15 mouse cellular contexts compared by ENCODE assay signal in genomic region chr9:110568309-110568708, GRCm38 (mm10). TPM values are rescaled to one million over a fixed set of nuclear protein-coding genes. Genes with fewer than 3 reads are reported as not detected.
DNase-seq lines count a peak whose midpoint lies in the region; ATAC-seq and TF ChIP-seq lines count a peak whose summit lies in the region.
"Had no signal": no experiment of that assay in that cellular context is flagged by ENCODE, and none has a peak within 500 bp of the region (broad histone marks: within the 10 kb centered on the region; RNA-seq: fewer than 3 reads in every experiment).

No protein-coding gene starts in this region.

- no peaks in the 10 kb centered on the region for H3K27me3 ChIP-seq in intestine, postnatal 0 days (replicated peaks; ENCODE audit: control insufficient read depth, insufficient read depth, low read length)
- H3K27me3 ChIP-seq in intestine, embryonic 16.5 days (replicated peaks; ENCODE audit: control insufficient read depth, insufficient read depth, low read length): no peaks in the 10 kb centered on the region
- H3K27me3 ChIP-seq in thymus, adult 2 months (ENCODE audit: control insufficient read depth, insufficient read depth, low read length): no peaks in the 10 kb centered on the region
- H3K27me3 ChIP-seq: intestine, embryonic 15.5 days; liver, embryonic 12.5 days; stomach, embryonic 15.5 days had no signal

- peak; percentile 46 for TF ChIP-seq CTCF in intestine, postnatal 0 days (IDR thresholded peaks at IDR 0.05; ENCODE audit: low read depth)
- TF ChIP-seq CTCF in thymus, adult 2 months (IDR thresholded peaks at IDR 0.05; ENCODE audit: borderline replicate concordance, control insufficient read depth, extremely low read depth, insufficient read depth, low read length, poor library complexity): no peak

- no peak for ATAC-seq in intestine, postnatal 0 days
- no peak for ATAC-seq in intestine, embryonic 16.5 days
- ATAC-seq: intestine, embryonic 15.5 days; liver, embryonic 12.5 days had no signal

- TF ChIP-seq POLR2A in thymus, adult 2 months (IDR thresholded peaks at IDR 0.05; ENCODE audit: control insufficient read depth, extremely low read depth, insufficient read depth, low read length, poor library complexity): no peak

- H3K4me2 ChIP-seq in intestine, postnatal 0 days (replicated peaks; ENCODE audit: low read depth): no peak overlapping the region
- H3K4me2 ChIP-seq in intestine, embryonic 16.5 days (ENCODE audit: low read depth, low read length): no peak overlapping the region
- H3K4me2 ChIP-seq: intestine, embryonic 15.5 days; liver, embryonic 12.5 days; stomach, embryonic 15.5 days had no signal

- no peaks in the 10 kb centered on the region for H3K9me3 ChIP-seq in intestine, postnatal 0 days (ENCODE audit: control insufficient read depth)
- H3K9me3 ChIP-seq in intestine, embryonic 16.5 days (ENCODE audit: control insufficient read depth, low read length): no peaks in the 10 kb centered on the region
- H3K9me3 ChIP-seq: G1E; intestine, embryonic 15.5 days; liver, embryonic 12.5 days; stomach, embryonic 15.5 days had no signal

- H3K27ac ChIP-seq in intestine, postnatal 0 days (ENCODE audit: low read depth, low read length): no peak overlapping the region
- H3K27ac ChIP-seq in intestine, embryonic 16.5 days (ENCODE audit: low read length): no peak overlapping the region
- no peak overlapping the region for H3K27ac ChIP-seq in thymus, adult 2 months (ENCODE audit: control insufficient read depth, insufficient read depth, low read length)
- H3K27ac ChIP-seq: intestine, embryonic 15.5 days; liver, embryonic 12.5 days; stomach, embryonic 15.5 days had no signal

- H3K36me3 ChIP-seq in intestine, postnatal 0 days (ENCODE audit: control insufficient read depth, insufficient read depth): peaks cover 68% of the 10 kb centered on the region
- 0 out of 2 replicates have a peak, but pooled peaks cover 4% of the 10 kb centered on the region for H3K36me3 ChIP-seq in intestine, embryonic 16.5 days (ENCODE audit: control insufficient read depth, insufficient read depth, low read length)
- H3K36me3 ChIP-seq in thymus, adult 2 months (ENCODE audit: control insufficient read depth, insufficient read depth, low read length): peaks cover 87% of the 10 kb centered on the region

- peak; percentile 19 for DNase-seq in thymus, postnatal 0 days (ENCODE audit: low spot score)
- DNase-seq in thymus, adult 2 months: no peak
- peak; percentile 15 for DNase-seq in brain, adult 2 months (ENCODE audit: low read depth, low spot score)
- no peak for DNase-seq in cerebellum, adult 9-11 months
- no peak for DNase-seq in layer of hippocampus, adult 11-12 months (ENCODE audit: low spot score)
- DNase-seq: adrenal gland, adult 2 months; heart, adult 11 months; heart, postnatal 4 days; thymus, postnatal 4 days had no signal

- no peak overlapping the region for H3K4me3 ChIP-seq in intestine, postnatal 0 days (ENCODE audit: low read depth, low read length)
- no peak overlapping the region for H3K4me3 ChIP-seq in intestine, embryonic 16.5 days (ENCODE audit: low read length)
- no peak overlapping the region for H3K4me3 ChIP-seq in thymus, adult 2 months (ENCODE audit: control insufficient read depth, insufficient read depth, low read length)
- H3K4me3 ChIP-seq: intestine, embryonic 15.5 days; liver, embryonic 12.5 days; stomach, embryonic 15.5 days had no signal

- no peaks in the 10 kb centered on the region for H3K4me1 ChIP-seq in intestine, postnatal 0 days (replicated peaks; ENCODE audit: control insufficient read depth, insufficient read depth, low read length)
- H3K4me1 ChIP-seq in intestine, embryonic 16.5 days (ENCODE audit: control insufficient read depth, insufficient read depth, low read length): no peaks in the 10 kb centered on the region
- H3K4me1 ChIP-seq in thymus, adult 2 months (replicated peaks; ENCODE audit: control insufficient read depth, insufficient read depth, low read length): no peaks in the 10 kb centered on the region
- H3K4me1 ChIP-seq: intestine, embryonic 15.5 days; liver, embryonic 12.5 days; stomach, embryonic 15.5 days had no signal

- H3K9ac ChIP-seq in intestine, postnatal 0 days (ENCODE audit: low read depth, low read length): no peak overlapping the region
- no peak overlapping the region for H3K9ac ChIP-seq in intestine, embryonic 16.5 days (ENCODE audit: low read depth, low read length)
- H3K9ac ChIP-seq: intestine, embryonic 15.5 days; liver, embryonic 12.5 days; stomach, embryonic 15.5 days had no signal

RNA-seq across cellular contexts. Expression of gene Setd2, which starts 35.9 kb away (rescaled TPM):
- 12.4 and 15.7 TPM in 2 replicates for polyA plus RNA-seq in intestine, postnatal 0 days (2015; fragmentation: Nextera tagmentation; extraction: Ambion mirVana)
- 16.8 and 18.1 TPM in 2 replicates for polyA plus RNA-seq in intestine, embryonic 16.5 days (2015; fragmentation: Nextera tagmentation; extraction: Ambion mirVana)
- polyA plus RNA-seq in thymus, postnatal 0 days (2015; fragmentation: Nextera tagmentation; extraction: Ambion mirVana): 27.2 and 35.5 TPM in 2 replicates
- 78.1 and 85.6 TPM in 2 replicates for polyA plus RNA-seq in thymus, adult 2 months (2012; rRNA removed)

RNA-seq across cellular contexts. Expression of gene Nradd, which starts 55.9 kb away (rescaled TPM):
- polyA plus RNA-seq in intestine, postnatal 0 days (2015; fragmentation: Nextera tagmentation; extraction: Ambion mirVana): 39.4 and 41.8 TPM in 2 replicates
- 25.7 and 28.4 TPM in 2 replicates for polyA plus RNA-seq in intestine, embryonic 16.5 days (2015; fragmentation: Nextera tagmentation; extraction: Ambion mirVana)
- 4.3 and 5.3 TPM in 2 replicates for polyA plus RNA-seq in thymus, postnatal 0 days (2015; fragmentation: Nextera tagmentation; extraction: Ambion mirVana)
- 9.2 and 13.2 TPM in 2 replicates for polyA plus RNA-seq in thymus, adult 2 months (2012; rRNA removed)

Comparison
In these comparisons a context has a peak if more than half of its experiments do, and no peak if none do; other contexts are left out.
1. DNase-seq: peak in thymus, postnatal 0 days (single experiment) and brain, adult 2 months (single experiment); none in thymus, adult 2 months (single experiment), cerebellum, adult 9-11 months (single experiment) and layer of hippocampus, adult 11-12 months (single experiment).